Mouse (Mus musculus): Measurements from ENCODE around the gene Tpr. TPM values are rescaled to one million over a fixed set of nuclear protein-coding genes. Genes with fewer than 3 reads are reported as not detected.

Tpr gene
- polyA plus RNA-seq, 1 experiment from 2014 or later, result 135 TPM

- Histone ChIP-seq H3K4me2 (no peak overlapping the region), H3K27me3 (replicated peaks) (no peaks in the 10 kb centered on the region), H3K9ac (no peak overlapping the region), H3K4me3 (no peak overlapping the region), H3K9me3 (replicated peaks) (no peaks in the 10 kb centered on the region), H3K4me1 (no peaks in the 10 kb centered on the region), H3K27ac (no peak overlapping the region), H3K36me3 (peaks cover 86% of the 10 kb centered on the region)
- 84% methylated on average over 9 of the region's 9 CpGs for WGBS (ENCODE audit: insufficient replicate concordance)
- no peak for ATAC-seq
Measured at GRCm38 (mm10) chr1:150407285-150407684, 14.6 kb downstream of the Tpr start.

- Histone ChIP-seq H3K36me3 (peaks cover 90% of the 10 kb centered on the region), H3K27me3 (replicated peaks) (no peaks in the 10 kb centered on the region), H3K27ac (no peak overlapping the region), H3K4me3 (no peak overlapping the region), H3K9ac (no peak overlapping the region), H3K4me2 (no peak overlapping the region), H3K9me3 (replicated peaks) (no peaks in the 10 kb centered on the region), H3K4me1 (no peaks in the 10 kb centered on the region)
- WGBS (ENCODE audit: insufficient replicate concordance), result 93% methylated on average over 6 of the region's 6 CpGs
- ATAC-seq, result no peak
Measured at GRCm38 (mm10) chr1:150409996-150410395, 17.4 kb downstream of the Tpr start.

- H3K9me3 ChIP-seq (replicated peaks), result no peaks in the 10 kb centered on the region
- H3K36me3 ChIP-seq, result peaks cover 83% of the 10 kb centered on the region
- no peaks in the 10 kb centered on the region for H3K4me1 ChIP-seq
- ATAC-seq, result no peak
- no peak overlapping the region for H3K27ac ChIP-seq
- no peak overlapping the region for H3K4me2 ChIP-seq
- no peak overlapping the region for H3K4me3 ChIP-seq
- no peaks in the 10 kb centered on the region for H3K27me3 ChIP-seq (replicated peaks)
- no peak overlapping the region for H3K9ac ChIP-seq
- 85% methylated on average over 3 of the region's 3 CpGs for WGBS (ENCODE audit: insufficient replicate concordance)
Measured at GRCm38 (mm10) chr1:150416006-150416405, 23.4 kb downstream of the Tpr start.

GRCm38 (mm10) chr1:150418426-150418825, 25.8 kb downstream of the Tpr start:
- H3K36me3 ChIP-seq, result peaks cover 83% of the 10 kb centered on the region

GRCm38 (mm10) chr1:150425665-150426064, 33.0 kb downstream of the Tpr start:
- Histone ChIP-seq H3K9me3 (replicated peaks) (no peaks in the 10 kb centered on the region), H3K27ac (no peak overlapping the region), H3K4me1 (no peaks in the 10 kb centered on the region), H3K9ac (no peak overlapping the region), H3K36me3 (peaks cover 89% of the 10 kb centered on the region), H3K4me2 (no peak overlapping the region), H3K4me3 (no peak overlapping the region), H3K27me3 (replicated peaks) (no peaks in the 10 kb centered on the region)
- 86% methylated on average over 9 of the region's 9 CpGs for WGBS (ENCODE audit: insufficient replicate concordance)
- no peak for ATAC-seq

More at GRCm38 (mm10) chr1:150418426-150418825, 25.8 kb downstream of the Tpr start:
- no peak overlapping the region for H3K9ac ChIP-seq
- 90% methylated on average over 4 of the region's 4 CpGs for WGBS (ENCODE audit: insufficient replicate concordance)
- H3K4me1 ChIP-seq, result no peaks in the 10 kb centered on the region
- no peak for ATAC-seq
- H3K4me2 ChIP-seq, result no peak overlapping the region
- H3K27ac ChIP-seq, result no peak overlapping the region
- H3K4me3 ChIP-seq, result no peak overlapping the region
- H3K27me3 ChIP-seq (replicated peaks), result no peaks in the 10 kb centered on the region
- no peaks in the 10 kb centered on the region for H3K9me3 ChIP-seq (replicated peaks)

- WGBS (ENCODE audit: insufficient replicate concordance), result 68% methylated on average over 3 of the region's 3 CpGs
- Histone ChIP-seq H3K4me1 (no peaks in the 10 kb centered on the region), H3K36me3 (peaks cover 92% of the 10 kb centered on the region), H3K27ac (no peak overlapping the region), H3K4me3 (no peak overlapping the region), H3K4me2 (no peak overlapping the region), H3K9ac (no peak overlapping the region), H3K27me3 (replicated peaks) (no peaks in the 10 kb centered on the region), H3K9me3 (replicated peaks) (no peaks in the 10 kb centered on the region)
- no peak for ATAC-seq
Measured at GRCm38 (mm10) chr1:150426216-150426615, 33.6 kb downstream of the Tpr start.

GRCm38 (mm10) chr1:150438641-150439040, 46.0 kb downstream of the Tpr start:
- no peak for ATAC-seq
- Histone ChIP-seq H3K4me3 (no peak overlapping the region), H3K36me3 (peaks cover 83% of the 10 kb centered on the region), H3K9ac (no peak overlapping the region), H3K27me3 (replicated peaks) (no peaks in the 10 kb centered on the region), H3K9me3 (replicated peaks) (no peaks in the 10 kb centered on the region), H3K4me2 (no peak overlapping the region), H3K4me1 (no peaks in the 10 kb centered on the region), H3K27ac (no peak overlapping the region)
- WGBS (ENCODE audit: insufficient replicate concordance), result 84% methylated on average over 3 of the region's 3 CpGs

- no peak for ATAC-seq
- 79% methylated on average over 4 of the region's 4 CpGs for WGBS (ENCODE audit: insufficient replicate concordance)
- Histone ChIP-seq H3K27ac (no peak overlapping the region), H3K27me3 (replicated peaks) (no peaks in the 10 kb centered on the region), H3K4me1 (no peaks in the 10 kb centered on the region), H3K9me3 (replicated peaks) (no peaks in the 10 kb centered on the region), H3K36me3 (peaks cover 84% of the 10 kb centered on the region), H3K4me3 (no peak overlapping the region), H3K4me2 (no peak overlapping the region), H3K9ac (no peak overlapping the region)
Measured at GRCm38 (mm10) chr1:150441731-150442130, 49.1 kb downstream of the Tpr start.

GRCm38 (mm10) chr1:150458977-150459376, 66.3 kb downstream of the Tpr start:
- Histone ChIP-seq H3K4me3 (no peak overlapping the region), H3K9ac (no peak overlapping the region), H3K36me3 (no peaks in the 10 kb centered on the region), H3K27me3 (replicated peaks) (no peaks in the 10 kb centered on the region), H3K4me2 (no peak overlapping the region), H3K27ac (no peak overlapping the region), H3K4me1 (peaks cover 9% of the 10 kb centered on the region), H3K9me3 (replicated peaks) (no peaks in the 10 kb centered on the region)
- no peak for ATAC-seq
- WGBS (ENCODE audit: insufficient replicate concordance), result 24% methylated on average over 5 of the region's 5 CpGs

- no peak overlapping the region for H3K4me2 ChIP-seq
- H3K4me3 ChIP-seq, result no peak overlapping the region
- no peaks in the 10 kb centered on the region for H3K27me3 ChIP-seq (replicated peaks)
- WGBS (ENCODE audit: insufficient replicate concordance), result 20% methylated on average over 3 of the region's 3 CpGs
- ATAC-seq, result no peak
- H3K4me1 ChIP-seq, result peaks cover 9% of the 10 kb centered on the region
- H3K9ac ChIP-seq, result no peak overlapping the region
- no peak overlapping the region for H3K27ac ChIP-seq
- no peaks in the 10 kb centered on the region for H3K36me3 ChIP-seq
- H3K9me3 ChIP-seq (replicated peaks), result no peaks in the 10 kb centered on the region
Measured at GRCm38 (mm10) chr1:150459599-150459998, 67.0 kb downstream of the Tpr start.

- ATAC-seq, result no peak
- no peak overlapping the region for H3K4me2 ChIP-seq
- no peaks in the 10 kb centered on the region for H3K9me3 ChIP-seq (replicated peaks)
- no peak overlapping the region for H3K4me3 ChIP-seq
- H3K9ac ChIP-seq, result no peak overlapping the region
- H3K36me3 ChIP-seq, result no peaks in the 10 kb centered on the region
- H3K27me3 ChIP-seq (replicated peaks), result no peaks in the 10 kb centered on the region
- no peak overlapping the region for H3K27ac ChIP-seq
- peaks cover 9% of the 10 kb centered on the region for H3K4me1 ChIP-seq
- 63% methylated on average over 7 of the region's 7 CpGs for WGBS (ENCODE audit: insufficient replicate concordance)
Measured at GRCm38 (mm10) chr1:150460595-150460994, 68.0 kb downstream of the Tpr start.

GRCm38 (mm10) chr1:150463068-150463467, 70.4 kb downstream of the Tpr start:
- ATAC-seq, result no peak
- 64% methylated on average over 5 of the region's 5 CpGs for WGBS (ENCODE audit: insufficient replicate concordance)

GRCm38 (mm10) chr1:150463691-150464090, 71.1 kb downstream of the Tpr start:
- Histone ChIP-seq H3K4me2 (no peak overlapping the region), H3K9me3 (replicated peaks) (no peaks in the 10 kb centered on the region), H3K27me3 (replicated peaks) (no peaks in the 10 kb centered on the region), H3K9ac (no peak overlapping the region), H3K36me3 (no peaks in the 10 kb centered on the region), H3K27ac (no peak overlapping the region), H3K4me1 (peaks cover 9% of the 10 kb centered on the region), H3K4me3 (no peak overlapping the region)
- 60% methylated on average over 4 of the region's 4 CpGs for WGBS (ENCODE audit: insufficient replicate concordance)
- no peak for ATAC-seq

More at GRCm38 (mm10) chr1:150463068-150463467, 70.4 kb downstream of the Tpr start:
- Histone ChIP-seq H3K27ac (no peak overlapping the region), H3K9me3 (replicated peaks) (no peaks in the 10 kb centered on the region), H3K4me1 (peaks cover 9% of the 10 kb centered on the region), H3K4me3 (no peak overlapping the region), H3K36me3 (no peaks in the 10 kb centered on the region), H3K9ac (no peak overlapping the region), H3K4me2 (no peak overlapping the region), H3K27me3 (replicated peaks) (no peaks in the 10 kb centered on the region)
